Mouse (Mus musculus) embryonic facial prominence, embryonic 10.5 days (tissue): ENCODE measurements around the gene Eif4a3. TPM values are rescaled to one million over a fixed set of nuclear protein-coding genes. Genes with fewer than 3 reads are reported as not detected.
A peak's percentile ranks its signal among the peaks of the same experiment; 100 is the strongest.

Source experiments
- DNase-seq: peaks from one replicate; pipeline ENCODE4 v3.0.0-alpha.2; 2017; ENCODE audit warnings: low spot score
- H3K27ac ChIP-seq: fragments of 300-500 bp; sonication (generic); replicated peaks from 2 replicates; pipeline ENCODE4 v1.5.1; 2016; ENCODE audit warnings: mild to moderate bottlenecking
- H3K27me3 ChIP-seq: fragments of 300-500 bp; sonication (generic); replicated peaks from 2 replicates; pipeline ENCODE4 v1.6.1; 2016; ENCODE audit warnings: low read depth, mild to moderate bottlenecking; ENCODE audit not compliant: poor library complexity, severe bottlenecking
- H3K36me3 ChIP-seq: fragments of 300-500 bp; sonication (generic); replicated peaks from 2 replicates; pipeline ENCODE4 v1.6.1; 2016; ENCODE audit warnings: mild to moderate bottlenecking, moderate library complexity
- H3K4me1 ChIP-seq: fragments of 300-500 bp; sonication (generic); 2 replicates; pipeline ENCODE4 v1.6.1; 2016
- H3K4me3 ChIP-seq: fragments of 300-500 bp; sonication (generic); 2 replicates; pipeline ENCODE4 v1.5.1; 2016; ENCODE audit warnings: mild to moderate bottlenecking, moderate library complexity
- H3K9me3 ChIP-seq: fragments of 300-500 bp; sonication (generic); 2 replicates; pipeline ENCODE4 v1.6.1; 2016; ENCODE audit warnings: mild to moderate bottlenecking
- WGBS: fragments of 180-500 bp; shearing (Covaris S2); methylation state at CpG from one replicate; pipeline ENCODE4 v1.1.7; 2016; 5-methylcytosine and 5-hydroxymethylcytosine counted together
- polyA plus RNA-seq: library from polyadenylated mRNA; unstranded; fragments of >200 nt; fragmentation: Nextera tagmentation; extraction: Ambion mirVana; gene quantifications from 2 replicates; pipeline ENCODE4 v1.2.1, GENCODE M21; 2016

Eif4a3 gene
- 465 and 504 TPM in 2 replicates for polyA plus RNA-seq

DNA sequence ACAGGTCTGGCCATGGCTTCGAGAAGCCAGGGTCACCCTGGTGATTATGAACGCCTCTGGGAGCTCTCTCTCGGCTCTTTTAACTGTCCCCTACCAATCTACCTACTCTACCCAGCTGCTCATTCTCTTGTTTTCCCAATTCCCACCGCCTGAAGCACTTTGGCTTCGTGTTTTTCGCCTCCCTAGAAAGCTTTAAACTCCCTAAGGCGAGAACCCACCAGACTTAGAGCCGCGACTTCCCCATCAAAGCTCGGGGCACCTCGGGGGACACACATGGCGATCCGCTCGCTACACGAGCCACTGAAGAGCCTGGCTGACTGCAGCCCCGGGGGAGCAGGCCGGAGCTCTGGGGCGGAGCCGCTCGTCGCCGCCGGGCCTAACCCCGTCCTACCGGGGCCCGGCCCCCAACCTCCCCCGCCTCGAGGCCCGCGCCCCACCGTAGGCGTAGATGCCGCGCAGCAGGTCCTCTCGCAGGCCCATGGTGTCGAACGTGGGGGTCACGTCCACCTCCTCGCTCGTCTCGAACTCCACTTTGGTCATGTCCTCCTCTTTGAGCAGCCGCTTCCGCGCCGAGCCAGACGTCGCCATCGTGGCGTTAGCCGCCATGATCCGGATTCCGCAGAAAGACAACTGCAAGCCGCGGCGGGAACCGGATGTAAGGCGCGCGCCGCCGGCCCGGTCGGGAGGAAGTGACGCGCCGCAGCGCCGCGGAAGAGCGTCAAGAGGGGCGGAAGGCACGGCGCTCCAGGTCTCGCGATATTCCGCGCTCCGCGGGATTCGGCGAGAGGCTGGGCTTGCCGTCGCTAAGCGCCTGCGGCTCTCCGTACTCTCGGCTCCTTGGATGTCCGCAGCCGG is at the start of gene Eif4a3:
Gene Eif4a3, minus strand, starts transcription at position 699 of the 855 bp plus-strand sequence.
- peak within 1 kb of the TSS; percentile 97 for H3K27ac ChIP-seq
- peak within 1 kb of the TSS; percentile 99 for H3K4me3 ChIP-seq
- under 1% methylated on average over 89 of the region's 89 CpGs for WGBS
- peaks cover 37% of the 10 kb centered on the region for H3K36me3 ChIP-seq
- H3K4me1 ChIP-seq: peaks cover 17% of the 10 kb centered on the region
- no peaks in the 10 kb centered on the region for H3K9me3 ChIP-seq
- peaks cover 10% of the 10 kb centered on the region; the same call in 1 of the 2 replicates for H3K27me3 ChIP-seq
- peak; percentile 98 for DNase-seq

- no peaks in the 10 kb centered on the region for H3K27me3 ChIP-seq
- H3K36me3 ChIP-seq: peaks cover 19% of the 10 kb centered on the region; the same call in 1 of the 2 replicates
- H3K4me3 ChIP-seq: no peak overlapping the region
- 0 out of 2 replicates have a peak, but pooled peaks cover 2% of the 10 kb centered on the region for H3K4me1 ChIP-seq
- no peak overlapping the region for H3K27ac ChIP-seq
- no peak for DNase-seq
- 94% methylated on average over 4 of the region's 4 CpGs for WGBS
- no peaks in the 10 kb centered on the region for H3K9me3 ChIP-seq
Observed at GRCm38 (mm10) chr11:119347125-119347524, 47.2 kb upstream of the Eif4a3 start.

DNA sequence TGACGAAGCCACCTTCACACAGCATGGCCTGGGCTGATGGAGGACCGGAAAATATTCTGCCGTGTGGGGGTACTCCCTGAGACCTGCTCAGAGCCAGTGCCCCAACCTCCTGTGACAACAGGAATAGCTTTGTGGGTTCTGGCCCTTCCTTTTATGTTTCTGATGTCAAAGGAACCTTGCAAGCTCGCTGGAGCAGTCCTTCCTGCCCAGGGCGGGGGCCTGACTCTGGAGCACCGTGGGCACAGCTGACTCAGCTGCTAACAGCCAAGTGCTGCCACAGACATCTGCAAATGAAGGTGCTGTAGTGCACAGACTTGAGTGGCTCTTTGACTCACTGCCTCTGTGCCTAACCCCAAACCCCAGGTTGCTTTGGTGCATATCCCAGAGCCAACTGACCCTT is 45.0 kb upstream of the Eif4a3 start:
- no peak for DNase-seq
- Histone ChIP-seq H3K9me3 (no peaks in the 10 kb centered on the region), H3K27me3 (no peaks in the 10 kb centered on the region), H3K4me3 (no peak overlapping the region), H3K27ac (no peak overlapping the region), H3K4me1 (0 out of 2 replicates have a peak, but pooled peaks cover 2% of the 10 kb centered on the region), H3K36me3 (peaks cover 19% of the 10 kb centered on the region; the same call in 1 of the 2 replicates)
- 73% methylated on average over 6 of the region's 6 CpGs for WGBS

DNA sequence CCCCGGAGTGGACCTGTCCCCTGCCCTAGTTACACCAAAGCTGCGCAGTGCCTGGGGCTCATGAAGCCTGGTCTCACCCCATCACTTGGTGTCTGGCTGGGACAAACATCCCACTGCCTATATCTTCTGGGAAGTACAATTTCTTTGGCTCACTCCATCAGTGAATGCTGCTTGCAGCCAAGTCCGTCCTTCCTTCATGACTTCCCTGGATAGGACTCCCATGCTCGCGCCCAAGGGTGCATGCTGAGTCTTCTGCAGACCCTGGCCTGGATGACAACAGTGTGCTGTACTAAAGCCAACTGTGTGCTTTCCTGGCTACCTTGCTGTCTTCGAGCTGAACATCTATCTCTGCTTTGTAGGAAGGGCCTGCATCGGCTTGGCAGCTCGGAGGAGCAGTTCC is 44.3 kb upstream of the Eif4a3 start:
- Histone ChIP-seq H3K27me3 (no peaks in the 10 kb centered on the region), H3K4me3 (no peak overlapping the region), H3K36me3 (peaks cover 15% of the 10 kb centered on the region; the same call in 1 of the 2 replicates), H3K9me3 (no peaks in the 10 kb centered on the region), H3K27ac (no peak overlapping the region), H3K4me1 (0 out of 2 replicates have a peak, but pooled peaks cover 7% of the 10 kb centered on the region)
- 88% methylated on average over 8 of the region's 8 CpGs for WGBS
- no peak for DNase-seq

DNA sequence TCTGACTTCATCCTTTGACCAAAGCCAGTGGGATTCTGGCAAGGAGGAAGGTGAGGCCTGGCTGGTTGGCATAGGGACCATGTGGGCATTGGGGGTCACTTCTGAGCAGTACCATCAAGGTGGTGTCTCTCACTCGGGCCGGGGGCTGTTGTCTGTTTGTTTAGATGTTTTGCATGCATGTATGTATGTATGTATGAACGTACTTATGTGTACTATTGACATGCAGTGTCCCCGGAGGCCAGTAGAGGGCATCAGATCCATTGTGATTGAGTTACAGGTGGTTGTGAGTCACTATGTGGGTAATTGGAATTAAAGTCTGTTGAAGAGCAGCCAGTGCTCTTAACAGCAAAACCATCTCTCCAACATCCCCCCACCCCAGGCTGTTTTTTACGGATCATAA is 39.7 kb upstream of the Eif4a3 start:
- Histone ChIP-seq H3K27me3 (no peaks in the 10 kb centered on the region), H3K36me3 (no peaks in the 10 kb centered on the region), H3K4me1 (0 out of 2 replicates have a peak, but pooled peaks cover 7% of the 10 kb centered on the region), H3K27ac (no peak overlapping the region), H3K4me3 (no peak overlapping the region), H3K9me3 (no peaks in the 10 kb centered on the region)
- WGBS: 7% methylated on average over 5 of the region's 5 CpGs
- peak; percentile 81 for DNase-seq

- Histone ChIP-seq H3K4me3 (no peak overlapping the region), H3K27ac (no peak overlapping the region), H3K36me3 (no peaks in the 10 kb centered on the region), H3K9me3 (no peaks in the 10 kb centered on the region), H3K4me1 (0 out of 2 replicates have a peak, but pooled peaks cover 7% of the 10 kb centered on the region), H3K27me3 (no peaks in the 10 kb centered on the region)
- 56% methylated on average over 5 of the region's 5 CpGs for WGBS
- DNase-seq: no peak
Observed at GRCm38 (mm10) chr11:119339179-119339578, 39.3 kb upstream of the Eif4a3 start.

GRCm38 (mm10) chr11:119338271-119339059 is 38.6 kb upstream of the Eif4a3 start:
- H3K27me3 ChIP-seq: peaks cover 1% of the 10 kb centered on the region; the same call in 1 of the 2 replicates
- 84% methylated on average over 10 of the region's 10 CpGs for WGBS
- no peak overlapping the region for H3K27ac ChIP-seq
- H3K4me3 ChIP-seq: no peak overlapping the region
- no peaks in the 10 kb centered on the region for H3K36me3 ChIP-seq
- no peak for DNase-seq
- peaks cover 9% of the 10 kb centered on the region; the same call in 1 of the 2 replicates for H3K4me1 ChIP-seq
- no peaks in the 10 kb centered on the region for H3K9me3 ChIP-seq

- H3K9me3 ChIP-seq: no peaks in the 10 kb centered on the region
- H3K36me3 ChIP-seq: no peaks in the 10 kb centered on the region
- peaks cover 13% of the 10 kb centered on the region for H3K4me1 ChIP-seq
- peaks cover 37% of the 10 kb centered on the region for H3K27me3 ChIP-seq
- no peak for DNase-seq
- H3K27ac ChIP-seq: no peak overlapping the region
- H3K4me3 ChIP-seq: no peak overlapping the region
- WGBS: 47% methylated on average over 3 of the region's 3 CpGs
Observed at GRCm38 (mm10) chr11:119331970-119332369, 32.1 kb upstream of the Eif4a3 start.

GRCm38 (mm10) chr11:119330592-119330991 is 30.7 kb upstream of the Eif4a3 start:
- H3K4me3 ChIP-seq: no peak overlapping the region
- no peak for DNase-seq
- no peak overlapping the region for H3K27ac ChIP-seq
- no peaks in the 10 kb centered on the region for H3K9me3 ChIP-seq
- no peaks in the 10 kb centered on the region for H3K36me3 ChIP-seq
- H3K4me1 ChIP-seq: peaks cover 13% of the 10 kb centered on the region
- WGBS: 59% methylated on average over 4 of the region's 4 CpGs
- peaks cover 37% of the 10 kb centered on the region for H3K27me3 ChIP-seq

GRCm38 (mm10) chr11:119325068-119325467 is 25.2 kb upstream of the Eif4a3 start:
- H3K4me1 ChIP-seq: no peaks in the 10 kb centered on the region
- DNase-seq: no peak
- peaks cover 6% of the 10 kb centered on the region; the same call in 1 of the 2 replicates for H3K9me3 ChIP-seq
- no peaks in the 10 kb centered on the region for H3K36me3 ChIP-seq
- peaks cover 11% of the 10 kb centered on the region for H3K27me3 ChIP-seq
- 70% methylated on average over 1 of the region's 1 CpGs for WGBS
- no peak overlapping the region for H3K4me3 ChIP-seq
- H3K27ac ChIP-seq: no peak overlapping the region

- 79% methylated on average over 13 of the region's 13 CpGs for WGBS
- no peaks in the 10 kb centered on the region for H3K4me1 ChIP-seq
- DNase-seq: no peak
- peaks cover 2% of the 10 kb centered on the region; the same call in 1 of the 2 replicates for H3K27me3 ChIP-seq
- H3K4me3 ChIP-seq: no peak overlapping the region
- peaks cover 6% of the 10 kb centered on the region; the same call in 1 of the 2 replicates for H3K9me3 ChIP-seq
- no peak overlapping the region for H3K27ac ChIP-seq
- H3K36me3 ChIP-seq: no peaks in the 10 kb centered on the region
Observed at GRCm38 (mm10) chr11:119322521-119322920, 22.6 kb upstream of the Eif4a3 start.

DNA sequence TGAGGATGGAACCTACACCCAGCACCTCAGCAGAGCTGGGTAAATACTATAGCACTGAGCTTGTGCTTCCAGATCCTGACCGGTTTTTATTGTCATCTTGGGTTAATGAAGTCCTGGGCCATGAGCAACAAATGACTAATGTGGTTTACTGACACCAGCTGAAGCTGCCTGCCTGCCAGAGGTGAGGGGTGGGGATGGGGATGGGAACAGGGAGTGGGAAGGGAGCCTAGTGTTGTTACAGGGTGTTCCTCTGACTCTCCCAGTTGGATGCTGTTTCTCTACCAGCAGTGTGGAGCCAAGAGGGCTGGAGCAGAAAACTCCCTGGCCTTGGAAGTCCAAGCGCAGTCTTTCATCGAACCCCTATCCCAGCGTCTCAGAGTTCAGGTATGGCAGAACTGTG is 16.8 kb upstream of the Eif4a3 start:
- Histone ChIP-seq H3K27me3 (peaks cover 5% of the 10 kb centered on the region; the same call in 1 of the 2 replicates), H3K9me3 (no peaks in the 10 kb centered on the region), H3K4me1 (peaks cover 4% of the 10 kb centered on the region; the same call in 1 of the 2 replicates), H3K4me3 (no peak overlapping the region), H3K27ac (no peak overlapping the region), H3K36me3 (no peaks in the 10 kb centered on the region)
- DNase-seq: no peak
- 86% methylated on average over 4 of the region's 4 CpGs for WGBS
